Mouse (Mus musculus) lung, postnatal 0 days (tissue): ENCODE results near the gene Chd2.

Source experiments
- CTCF ChIP-seq: IDR thresholded peaks from 2 replicates; pipeline ENCODE4 v1.5.1; 2016; ENCODE audit warnings: antibody characterized with exemption, mild to moderate bottlenecking
- EP300 ChIP-seq: IDR thresholded peaks from 2 replicates; pipeline ENCODE4 v1.6.1; 2016; ENCODE audit warnings: antibody characterized with exemption, mild to moderate bottlenecking, control low read depth

DNA sequence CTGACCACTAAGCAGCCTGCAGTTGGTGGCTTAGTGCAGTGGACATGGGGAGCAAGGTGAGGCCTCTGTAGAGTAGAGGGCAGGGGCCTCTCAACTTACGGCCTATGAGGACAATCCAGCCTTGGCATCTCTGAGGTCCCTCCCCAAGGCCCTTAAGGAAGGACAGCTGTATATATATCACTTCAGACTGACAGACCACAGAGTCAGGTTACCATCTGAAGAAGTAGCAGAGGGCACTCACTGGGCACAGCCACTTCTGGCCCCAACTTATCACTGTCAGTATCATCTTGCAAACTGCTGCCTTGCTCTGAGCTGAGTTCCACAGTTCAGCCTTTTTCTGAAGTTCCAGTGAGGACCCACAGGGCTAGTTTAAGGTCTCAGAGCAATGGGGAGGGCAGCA is 139.0 kb downstream of the Chd2 start:
- TF ChIP-seq CTCF (no peak), EP300 (no peak)
